Mouse (Mus musculus) erythroblast, embryonic 14.5 days (primary cell): ENCODE measurements around the gene Neurog3. TPM values are rescaled to one million over a fixed set of nuclear protein-coding genes. Genes with fewer than 3 reads are reported as not detected.

Experiments used
- H3K27me3 ChIP-seq: 2 replicates; pipeline ENCODE4 v1.6.1; 2012; ENCODE audit warnings: inconsistent platforms; ENCODE audit not compliant: control insufficient read depth
- H3K36me3 ChIP-seq: 2 replicates; pipeline ENCODE4 v1.6.1; 2012; ENCODE audit warnings: mild to moderate bottlenecking, inconsistent platforms; ENCODE audit not compliant: control insufficient read depth
- H3K4me1 ChIP-seq: 2 replicates; pipeline ENCODE4 v1.6.1; 2012; ENCODE audit warnings: inconsistent platforms; ENCODE audit not compliant: control insufficient read depth
- H3K4me3 ChIP-seq: replicated peaks from 2 replicates; pipeline ENCODE3; 2012; ENCODE audit warnings: moderate library complexity, mild to moderate bottlenecking, inconsistent platforms
- H3K9me3 ChIP-seq: 2 replicates; pipeline ENCODE4 v1.6.1; 2012; ENCODE audit warnings: low read length, inconsistent platforms, mixed read lengths; ENCODE audit not compliant: control insufficient read depth
- GATA1 ChIP-seq: IDR thresholded peaks from 2 replicates; pipeline ENCODE4 v1.6.1; 2012; ENCODE audit warnings: low read length, inconsistent platforms, mixed read lengths
- TAL1 ChIP-seq: IDR thresholded peaks from 3 replicates; pipeline ENCODE4 v1.6.1; 2012; ENCODE audit warnings: low read length, inconsistent platforms, mixed read lengths
- polyA plus RNA-seq: library from polyadenylated mRNA; stranded (reverse); fragments of >175 nt; gene quantifications from 2 replicates; pipeline ENCODE4 v1.2.3, GENCODE M21; 2012

The Neurog3 gene
- polyA plus RNA-seq: not detected in 2 replicates

DNA sequence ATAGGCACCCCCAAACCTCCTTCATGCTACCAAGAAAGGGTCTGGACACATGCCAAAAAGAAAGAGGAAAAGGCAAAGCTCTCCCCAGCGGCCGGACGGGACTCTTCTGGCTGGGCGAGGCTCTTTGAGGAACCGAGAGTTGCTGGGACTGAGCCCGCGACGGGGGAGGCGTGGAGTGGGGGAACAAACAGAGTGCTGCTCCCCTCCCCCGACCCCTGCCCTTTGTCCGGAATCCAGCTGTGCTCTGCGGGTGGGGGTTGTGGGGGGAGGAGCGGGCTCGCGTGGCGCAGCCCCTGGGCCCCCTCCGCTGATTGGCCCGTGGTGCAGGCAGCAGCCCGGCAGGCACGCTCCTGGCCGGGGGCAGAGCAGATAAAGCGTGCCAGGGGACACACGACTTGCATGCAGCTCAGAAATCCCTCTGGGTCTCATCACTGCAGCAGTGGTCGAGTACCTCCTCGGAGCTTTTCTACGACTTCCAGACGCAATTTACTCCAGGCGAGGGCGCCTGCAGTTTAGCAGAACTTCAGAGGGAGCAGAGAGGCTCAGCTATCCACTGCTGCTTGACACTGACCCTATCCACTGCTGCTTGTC is at the start of gene Neurog3:
Gene Neurog3 (plus strand): TSS at position 400 of the 591 bp plus-strand sequence.
- Histone ChIP-seq H3K4me1 (no peaks in the 10 kb centered on the region), H3K36me3 (no peaks in the 10 kb centered on the region), H3K9me3 (no peaks in the 10 kb centered on the region), H3K27me3 (peaks cover 76% of the 10 kb centered on the region), H3K4me3 (no peak within 1 kb of the TSS)
- TF ChIP-seq TAL1 (no peak), GATA1 (no peak)

DNA sequence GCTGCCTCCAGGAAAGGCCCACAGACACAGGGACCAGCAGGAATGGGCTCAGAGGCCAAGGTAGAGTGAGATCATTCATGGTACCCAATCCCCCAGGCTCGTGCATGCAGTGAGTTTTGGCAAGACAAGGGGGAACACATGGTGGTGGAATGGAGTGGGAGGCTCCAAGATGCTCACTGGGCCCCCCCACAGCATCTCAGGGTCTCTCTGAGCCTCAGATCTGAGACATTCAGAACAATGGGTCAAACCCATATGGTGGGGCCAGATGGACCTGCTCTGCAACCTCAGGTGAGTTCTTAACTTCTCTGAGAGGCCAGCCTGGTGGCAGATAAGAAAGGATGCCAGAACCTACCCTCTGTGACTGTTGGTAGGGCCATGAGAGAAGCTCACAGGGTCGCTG is 46.8 kb upstream of the Neurog3 start:
- Histone ChIP-seq H3K36me3 (no peaks in the 10 kb centered on the region), H3K9me3 (peaks cover 4% of the 10 kb centered on the region; the same call in 1 of the 2 replicates), H3K4me1 (no peaks in the 10 kb centered on the region), H3K4me3 (no peak overlapping the region), H3K27me3 (no peaks in the 10 kb centered on the region)
- TF ChIP-seq GATA1 (no peak), TAL1 (no peak)

GRCm38 (mm10) chr10:62086826-62087225 is 46.1 kb upstream of the Neurog3 start:
- H3K9me3 ChIP-seq: peaks cover 4% of the 10 kb centered on the region; the same call in 1 of the 2 replicates
- no peak overlapping the region for H3K4me3 ChIP-seq
- no peaks in the 10 kb centered on the region for H3K36me3 ChIP-seq
- no peaks in the 10 kb centered on the region for H3K4me1 ChIP-seq
- no peak for TF ChIP-seq TAL1
- no peak for TF ChIP-seq GATA1
- H3K27me3 ChIP-seq: no peaks in the 10 kb centered on the region

- Histone ChIP-seq H3K9me3 (peaks cover 4% of the 10 kb centered on the region; the same call in 1 of the 2 replicates), H3K27me3 (no peaks in the 10 kb centered on the region), H3K36me3 (no peaks in the 10 kb centered on the region), H3K4me3 (no peak overlapping the region), H3K4me1 (no peaks in the 10 kb centered on the region)
- TF ChIP-seq TAL1 (no peak), GATA1 (no peak)
These were observed 44.5 kb upstream of the Neurog3 start for GRCm38 (mm10) chr10:62088411-62088810.

DNA sequence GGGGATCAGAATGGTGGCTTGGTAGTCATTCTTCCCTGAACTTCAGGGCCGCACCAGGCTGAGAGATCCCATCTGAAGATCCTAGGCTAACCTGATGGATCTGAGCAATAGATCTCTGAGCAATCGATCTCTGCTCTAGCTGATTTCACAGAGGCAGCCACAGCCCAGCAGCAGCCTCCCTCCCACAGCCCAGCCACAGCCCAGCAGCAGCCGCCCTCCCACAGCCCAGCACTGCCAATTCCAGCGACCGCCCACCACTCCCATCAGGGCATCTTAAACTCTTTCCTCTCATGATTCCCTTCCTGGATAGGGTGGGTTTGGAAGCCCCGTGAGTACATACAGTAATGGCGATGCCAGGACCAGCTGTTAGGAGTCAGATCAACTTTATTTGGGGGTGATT is 43.8 kb upstream of the Neurog3 start:
- Histone ChIP-seq H3K4me3 (no peak overlapping the region), H3K27me3 (no peaks in the 10 kb centered on the region), H3K4me1 (no peaks in the 10 kb centered on the region), H3K36me3 (no peaks in the 10 kb centered on the region), H3K9me3 (peaks cover 4% of the 10 kb centered on the region; the same call in 1 of the 2 replicates)
- no peak for TF ChIP-seq GATA1
- no peak for TF ChIP-seq TAL1

GRCm38 (mm10) chr10:62089486-62089885 is 43.4 kb upstream of the Neurog3 start:
- Histone ChIP-seq H3K9me3 (peaks cover 4% of the 10 kb centered on the region; the same call in 1 of the 2 replicates), H3K36me3 (no peaks in the 10 kb centered on the region), H3K27me3 (no peaks in the 10 kb centered on the region), H3K4me3 (no peak overlapping the region), H3K4me1 (no peaks in the 10 kb centered on the region)
- no peak for TF ChIP-seq TAL1
- no peak for TF ChIP-seq GATA1

- H3K4me3 ChIP-seq: no peak overlapping the region
- peaks cover 4% of the 10 kb centered on the region; the same call in 1 of the 2 replicates for H3K9me3 ChIP-seq
- no peaks in the 10 kb centered on the region for H3K36me3 ChIP-seq
- no peaks in the 10 kb centered on the region for H3K4me1 ChIP-seq
- H3K27me3 ChIP-seq: no peaks in the 10 kb centered on the region
- TF ChIP-seq TAL1 (no peak), GATA1 (no peak)
These were observed 39.0 kb upstream of the Neurog3 start for GRCm38 (mm10) chr10:62093903-62094302.

- Histone ChIP-seq H3K4me1 (no peaks in the 10 kb centered on the region), H3K9me3 (peaks cover 4% of the 10 kb centered on the region; the same call in 1 of the 2 replicates), H3K27me3 (no peaks in the 10 kb centered on the region), H3K36me3 (no peaks in the 10 kb centered on the region), H3K4me3 (no peak overlapping the region)
- no peak for TF ChIP-seq TAL1
- no peak for TF ChIP-seq GATA1
These were observed 38.5 kb upstream of the Neurog3 start for GRCm38 (mm10) chr10:62094401-62094800.

- Histone ChIP-seq H3K4me3 (no peak overlapping the region), H3K27me3 (no peaks in the 10 kb centered on the region)
- no peak for TF ChIP-seq GATA1
- no peak for TF ChIP-seq TAL1
These were observed 33.0 kb upstream of the Neurog3 start for GRCm38 (mm10) chr10:62099749-62100403.

More at GRCm38 (mm10) chr10:62099749-62100403, 33.0 kb upstream of the Neurog3 start:
- no peaks in the 10 kb centered on the region for H3K9me3 ChIP-seq
- H3K36me3 ChIP-seq: no peaks in the 10 kb centered on the region
- H3K4me1 ChIP-seq: no peaks in the 10 kb centered on the region
